ENCODE assay signal across 9 mouse cellular contexts in genomic region chr4:151108834-151109241, GRCm38 (mm10). TPM values are rescaled to one million over a fixed set of nuclear protein-coding genes. Genes with fewer than 3 reads are reported as not detected.
A peak's percentile ranks its signal among the peaks of the same experiment; 100 is the strongest.
DNase-seq lines count a peak whose midpoint lies in the region; ATAC-seq and TF ChIP-seq lines count a peak whose summit lies in the region.
"Had no signal": no experiment of that assay in that cellular context is flagged by ENCODE, and none has a peak within 500 bp of the region (broad histone marks: within the 10 kb centered on the region; RNA-seq: fewer than 3 reads in every experiment).

No protein-coding gene starts in this region.

- no peak for DNase-seq in heart, adult 2 months
- DNase-seq in heart, postnatal 36 days = no peak
- peak; percentile 59 for DNase-seq in adrenal gland, adult 2 months
- DNase-seq in right cerebral cortex, postnatal 10 days (ENCODE audit: low spot score in 2 of 2) = no peak
- DNase-seq in left cerebral cortex, postnatal 14 days (ENCODE audit: low spot score in 2 of 2) = no peak

- 5% methylated on average over 16 of the region's 20 CpGs for WGBS in heart, adult 2 months
- WGBS in forebrain, embryonic 15.5 days = 3% methylated on average over 11 of the region's 20 CpGs
- WGBS in liver, embryonic 15.5 days (ENCODE audit: insufficient replicate concordance) = 9% methylated on average over 15 of the region's 20 CpGs

- no peaks in the 10 kb centered on the region for H3K27me3 ChIP-seq in heart, adult 2 months (ENCODE audit: control insufficient read depth, insufficient read depth, low read length)
- no peaks in the 10 kb centered on the region for H3K27me3 ChIP-seq in forebrain, embryonic 15.5 days
- H3K27me3 ChIP-seq in liver, embryonic 15.5 days = peaks cover 69% of the 10 kb centered on the region

- ATAC-seq in forebrain, embryonic 15.5 days (replicated peaks) = peak; percentile 20; the same call in 1 of the 2 replicates
- ATAC-seq in liver, embryonic 15.5 days (ENCODE audit: insufficient read depth) = no peak
- no peak for ATAC-seq in megakaryocyte-erythroid progenitor cell, adult 5-6 weeks (replicated peaks; ENCODE audit: low FRiP score, low TSS enrichment, poor library complexity, severe bottlenecking)

- peak overlapping the region; percentile 40; the same call in 1 of the 2 replicates for H3K27ac ChIP-seq in heart, adult 2 months
- H3K27ac ChIP-seq in forebrain, embryonic 15.5 days (replicated peaks) = peak overlapping the region; percentile 96
- no peak overlapping the region for H3K27ac ChIP-seq in liver, embryonic 15.5 days (replicated peaks)

- peak overlapping the region; percentile 88 for H3K9ac ChIP-seq in heart, adult 2 months (ENCODE audit: low read depth, low read length)
- H3K9ac ChIP-seq in forebrain, embryonic 15.5 days (replicated peaks) = peak overlapping the region; percentile 85
- H3K9ac ChIP-seq in liver, embryonic 15.5 days = no peak overlapping the region

- H3K4me1 ChIP-seq in heart, adult 2 months (ENCODE audit: control insufficient read depth, insufficient read depth, low read length) = no peaks in the 10 kb centered on the region; the same call in 1 of the 2 replicates
- peaks cover 40% of the 10 kb centered on the region for H3K4me1 ChIP-seq in forebrain, embryonic 15.5 days
- peaks cover 8% of the 10 kb centered on the region; the same call in 1 of the 2 replicates for H3K4me1 ChIP-seq in liver, embryonic 15.5 days (replicated peaks)

- H3K36me3 ChIP-seq in heart, adult 2 months (ENCODE audit: control insufficient read depth, insufficient read depth, low read length) = no peaks in the 10 kb centered on the region
- no peaks in the 10 kb centered on the region for H3K36me3 ChIP-seq in forebrain, embryonic 15.5 days
- no peaks in the 10 kb centered on the region for H3K36me3 ChIP-seq in liver, embryonic 15.5 days (replicated peaks)

- H3K9me3 ChIP-seq in forebrain, embryonic 15.5 days = no peaks in the 10 kb centered on the region
- no peaks in the 10 kb centered on the region for H3K9me3 ChIP-seq in liver, embryonic 15.5 days (replicated peaks)

- TF ChIP-seq POLR2A in heart, adult 2 months (IDR thresholded peaks at IDR 0.05; ENCODE audit: insufficient read depth, low read depth, low read length) = no peak

- intact Hi-C loops in heart, adult 2 months (cut with DNase I) = no loop called here
- intact Hi-C loops in heart, postnatal 36 days (cut with DNase I) = no loop called here
- intact Hi-C loops in left cerebral cortex, postnatal 14 days (cut with DNase I) = loop anchor here (2.0 kb wide), 1 partner anchor 20 kb away; no protein-coding TSS in a partner anchor

- peak overlapping the region; percentile 60 for H3K4me2 ChIP-seq in forebrain, embryonic 15.5 days (replicated peaks)
- H3K4me2 ChIP-seq in liver, embryonic 15.5 days = peak overlapping the region; percentile 66

- H3K4me3 ChIP-seq in heart, adult 2 months = peak overlapping the region; percentile 67
- H3K4me3 ChIP-seq in forebrain, embryonic 15.5 days = peak overlapping the region; percentile 76
- peak overlapping the region; percentile 41 for H3K4me3 ChIP-seq in liver, embryonic 15.5 days (replicated peaks)

- no peaks in the 10 kb centered on the region for H3K79me2 ChIP-seq in heart, adult 2 months (replicated peaks; ENCODE audit: control insufficient read depth, insufficient read depth, low read length)

- TF ChIP-seq CTCF in heart, adult 2 months (IDR thresholded peaks at IDR 0.05) = no peak

- no peak for TF ChIP-seq EP300 in heart, adult 2 months (IDR thresholded peaks at IDR 0.05; ENCODE audit: insufficient read depth, low read depth, low read length)

RNA-seq across cellular contexts. Expression of gene Gm13090, which starts 19.5 kb away (rescaled TPM):
- total RNA-seq in heart, adult 2 months (2021) = under 1 TPM in 1 of 2 experiments, not detected in 1; 0.34 TPM
- polyA plus RNA-seq in heart, adult 2 months (2012; rRNA removed) = 0.35 and 0.41 TPM in 2 replicates
- total RNA-seq in heart, postnatal 36 days (2021) = not detected
- total RNA-seq in adrenal gland, adult 2 months (2021) = not detected
- not detected in 2 replicates for polyA plus RNA-seq in adrenal gland, adult 2 months (2012; rRNA removed)
- polyA plus RNA-seq in forebrain, embryonic 15.5 days (2015; fragmentation: Nextera tagmentation; extraction: Ambion mirVana) = 0.24 TPM in 1 of 2 replicates, not detected in the other
- polyA plus RNA-seq in liver, embryonic 15.5 days (2015; fragmentation: Nextera tagmentation; extraction: Ambion mirVana) = not detected in 2 replicates
- not detected for total RNA-seq in left cerebral cortex, postnatal 14 days (2021)
- total RNA-seq in megakaryocyte-erythroid progenitor cell, adult 5-6 weeks (2014; fragmentation: Nextera tagmentation) = not detected in 2 replicates
- not detected in 2 replicates for total RNA-seq in megakaryocyte-erythroid progenitor cell, adult 5-6 weeks (2017)
- polyA plus RNA-seq: erythroblast, embryonic 14.5 days had no signal

RNA-seq across cellular contexts. Expression of gene Vamp3, which starts 51.1 kb away (rescaled TPM):
- total RNA-seq in heart, adult 2 months (2021) = 10 to 100 TPM; 47.8 to 63.1 TPM
- polyA plus RNA-seq in heart, adult 2 months (2012; rRNA removed) = 38.0 and 77.6 TPM in 2 replicates
- 10 to 100 TPM; 69.5 to 71.8 TPM for total RNA-seq in heart, postnatal 36 days (2021)
- 10 to 100 TPM; 63.6 to 67.0 TPM for total RNA-seq in adrenal gland, adult 2 months (2021)
- polyA plus RNA-seq in adrenal gland, adult 2 months (2012; rRNA removed) = 11.4 and 12.7 TPM in 2 replicates
- 69.3 and 69.4 TPM in 2 replicates for polyA plus RNA-seq in forebrain, embryonic 15.5 days (2015; fragmentation: Nextera tagmentation; extraction: Ambion mirVana)
- polyA plus RNA-seq in liver, embryonic 15.5 days (2015; fragmentation: Nextera tagmentation; extraction: Ambion mirVana) = 34.1 and 35.1 TPM in 2 replicates
- total RNA-seq in left cerebral cortex, postnatal 14 days (2021) = 10 to 100 TPM; 31.7 to 33.6 TPM
- total RNA-seq in megakaryocyte-erythroid progenitor cell, adult 5-6 weeks (2014; fragmentation: Nextera tagmentation) = 39.5 and 57.8 TPM in 2 replicates
- 46.4 and 55.0 TPM in 2 replicates for total RNA-seq in megakaryocyte-erythroid progenitor cell, adult 5-6 weeks (2017)
